Mouse (Mus musculus) spleen, postnatal 14 days (tissue): ENCODE results near the gene Rmnd5a.

Experiments used
- DNase-seq, 2 experiments: peaks; one replicate each; pipeline ENCODE4 v3.0.0; 2021 to 2022; ENCODE audit warnings: low spot score in 2 of 2

The Rmnd5a gene

GRCm38 (mm10) chr6:71442130-71442529 is 1.7 kb upstream of the Rmnd5a start:
- DNase-seq = no peak

- DNase-seq = no peak
These were observed 779 bp upstream of the Rmnd5a start for GRCm38 (mm10) chr6:71441251-71441580.

- no peak for DNase-seq
These were observed 283 bp downstream of the Rmnd5a start for GRCm38 (mm10) chr6:71440217-71440491.

- peak; percentile 30 to 52 for DNase-seq
These were observed 776 bp downstream of the Rmnd5a start for GRCm38 (mm10) chr6:71439506-71440216.

- no peak for DNase-seq
These were observed 2.4 kb downstream of the Rmnd5a start for GRCm38 (mm10) chr6:71438070-71438469.

GRCm38 (mm10) chr6:71427996-71428725 is 12.3 kb downstream of the Rmnd5a start:
- no peak for DNase-seq

- no peak for DNase-seq
These were observed 14.8 kb downstream of the Rmnd5a start for GRCm38 (mm10) chr6:71425681-71426080.

- DNase-seq = no peak
These were observed 17.3 kb downstream of the Rmnd5a start for GRCm38 (mm10) chr6:71423116-71423515.

GRCm38 (mm10) chr6:71422162-71422561 is 18.3 kb downstream of the Rmnd5a start:
- no peak for DNase-seq

- DNase-seq = no peak
These were observed 19.6 kb downstream of the Rmnd5a start for GRCm38 (mm10) chr6:71420848-71421247.

GRCm38 (mm10) chr6:71418874-71419273 is 21.6 kb downstream of the Rmnd5a start:
- no peak for DNase-seq

GRCm38 (mm10) chr6:71415446-71415845 is 25.0 kb downstream of the Rmnd5a start:
- DNase-seq = no peak

- DNase-seq = no peak
These were observed 25.8 kb downstream of the Rmnd5a start for GRCm38 (mm10) chr6:71414624-71415023.

GRCm38 (mm10) chr6:71398829-71399609 is 41.4 kb downstream of the Rmnd5a start:
- no peak for DNase-seq

GRCm38 (mm10) chr6:71396761-71397160 is 43.7 kb downstream of the Rmnd5a start:
- no peak for DNase-seq

- DNase-seq = no peak
These were observed 44.4 kb downstream of the Rmnd5a start for GRCm38 (mm10) chr6:71396016-71396415.

- no peak for DNase-seq
These were observed 49.9 kb downstream of the Rmnd5a start for GRCm38 (mm10) chr6:71390496-71390895.

- DNase-seq = no peak
These were observed 58.8 kb downstream of the Rmnd5a start for GRCm38 (mm10) chr6:71381654-71382053.

GRCm38 (mm10) chr6:71376711-71377110 is 63.7 kb downstream of the Rmnd5a start:
- DNase-seq = no peak

GRCm38 (mm10) chr6:71374921-71375320 is 65.5 kb downstream of the Rmnd5a start:
- DNase-seq = no peak

- no peak for DNase-seq
These were observed 66.1 kb downstream of the Rmnd5a start for GRCm38 (mm10) chr6:71374311-71374829.

GRCm38 (mm10) chr6:71373249-71373775 is 67.1 kb downstream of the Rmnd5a start, which contains the start of gene Cd8a:
TSS of gene Cd8a (plus strand) at chr6:71373427.
- DNase-seq = no peak
